Mouse (Mus musculus) liver, embryonic 14.5 days (tissue): ENCODE measurements around the gene Chrd.

Experiments
- CTCF ChIP-seq: IDR thresholded peaks from 2 replicates; pipeline ENCODE4 v1.5.1; 2016; ENCODE audit warnings: antibody characterized with exemption, low read depth, control low read depth
- EP300 ChIP-seq: IDR thresholded peaks from 2 replicates; pipeline ENCODE4 v1.6.1; 2016; ENCODE audit warnings: antibody characterized with exemption, low read depth

- no peak for TF ChIP-seq CTCF
- no peak for TF ChIP-seq EP300
These were observed 9.7 kb upstream of the Chrd start for GRCm38 (mm10) chr16:20723247-20723646.
